Mouse (Mus musculus) 3T3-L1 (cell line): Measurements from ENCODE around the gene Scnm1.
A peak's percentile ranks its signal among the peaks of the same experiment; 100 is the strongest.
"Not testable (repeated sequence)": the region's sequence is repeated elsewhere in the genome, so short reads cannot be mapped to it uniquely, and the experiment has no call there.

Experiments used
- DNase-seq: peaks from one replicate; pipeline ENCODE4 v3.0.0-alpha.2; 2015; ENCODE audit warnings: low read depth, low spot score

Scnm1 gene

GRCm38 (mm10) chr3:95107308-95107707 lies 26.5 kb downstream of the Scnm1 start:
- not testable (repeated sequence) for DNase-seq

DNA sequence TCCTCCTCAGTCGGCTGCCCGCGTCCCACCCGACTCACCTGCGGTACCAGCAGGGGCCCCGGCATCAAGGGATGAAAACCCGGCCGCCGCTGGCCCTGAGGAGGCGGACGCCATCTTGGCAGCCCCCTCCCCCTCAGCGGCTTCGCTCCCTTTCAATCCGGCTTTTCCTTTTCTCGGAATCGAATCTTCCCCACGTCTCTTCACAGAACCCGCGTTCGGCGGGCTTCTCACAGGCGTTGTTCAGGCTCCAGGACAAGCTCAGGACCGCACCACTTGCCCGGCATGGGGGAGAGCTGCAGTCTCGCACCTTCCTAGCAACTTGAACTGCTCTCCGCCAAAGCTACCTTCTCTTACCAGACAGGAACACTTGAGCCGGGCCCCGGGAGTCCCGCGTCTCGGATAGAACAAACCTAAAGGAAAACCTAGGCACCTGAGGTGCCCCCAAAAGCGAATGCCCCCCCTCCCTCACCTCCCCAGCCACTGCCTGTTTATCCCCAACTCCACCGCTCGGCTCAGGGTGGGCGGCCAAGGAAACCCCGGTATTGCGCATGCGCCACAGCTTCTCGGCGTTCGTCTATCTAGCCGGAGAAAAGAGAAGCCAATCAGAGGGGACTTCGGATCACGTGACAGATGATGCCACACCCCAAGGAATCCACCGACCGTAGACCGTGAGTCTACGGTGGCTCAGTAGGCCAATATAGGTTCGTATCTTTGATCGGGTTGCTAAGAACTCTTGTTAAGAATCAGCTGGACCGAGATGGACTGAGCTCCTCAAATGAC lies 27.3 kb downstream of the Scnm1 start, which contains the start of gene Pip5k1a:
Pip5k1a (minus strand) TSS at position 593 of the 780 bp plus-strand sequence.
- DNase-seq = peak; percentile 100

DNA sequence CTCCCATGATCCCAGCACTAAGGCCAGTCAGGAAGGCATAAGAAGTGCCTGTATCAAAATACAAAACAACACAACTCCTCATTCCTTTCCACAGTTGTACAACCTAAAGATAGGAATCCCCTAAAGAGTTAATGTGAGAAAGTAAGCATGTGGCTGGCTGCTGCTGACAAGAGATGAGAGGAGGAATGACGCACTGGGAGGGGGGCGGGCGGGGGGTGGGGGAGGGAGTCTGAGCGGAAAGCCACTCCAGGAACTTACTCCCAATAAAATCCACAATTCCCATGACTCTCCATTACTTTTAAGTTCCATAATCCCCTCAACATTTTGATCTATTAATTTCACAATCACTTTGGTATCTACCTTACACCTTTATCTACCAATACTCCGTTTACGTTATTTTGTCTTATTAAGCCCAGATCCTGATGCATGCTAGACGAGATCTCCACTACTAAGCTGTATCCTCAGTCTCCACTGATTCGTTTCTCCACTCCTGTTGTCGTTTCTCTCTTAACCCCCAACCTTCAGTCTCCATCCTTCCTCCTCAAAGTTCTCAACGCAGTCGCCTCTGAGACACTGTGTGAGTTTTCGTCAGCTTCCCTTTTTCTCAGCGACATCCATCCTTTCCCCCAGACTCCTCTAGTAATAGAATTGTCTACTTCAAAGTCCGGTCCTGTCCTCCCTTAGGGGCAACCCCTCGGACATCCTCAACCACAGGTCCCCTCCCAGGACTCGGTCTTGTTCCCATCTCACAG lies 28.0 kb downstream of the Scnm1 start:
- peak; percentile 65 for DNase-seq

DNA sequence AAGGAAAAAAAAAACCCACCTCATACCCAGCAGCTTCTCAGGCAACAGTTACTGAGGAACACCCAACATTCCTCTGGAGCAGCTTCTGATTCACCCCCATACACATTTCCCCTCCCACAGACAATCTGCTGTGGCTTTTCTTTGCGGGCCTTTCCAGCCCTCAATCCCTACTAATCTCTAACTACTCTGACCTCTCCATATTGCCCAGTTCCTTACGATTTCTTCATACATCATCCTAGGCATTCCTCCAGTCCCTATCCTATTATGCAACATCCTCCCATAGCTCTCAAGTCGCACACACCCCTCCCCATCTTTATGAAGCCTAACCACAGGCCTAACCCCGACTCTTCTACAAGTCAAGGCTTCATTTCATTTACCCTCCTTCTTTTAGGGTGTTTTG lies 28.7 kb downstream of the Scnm1 start:
- peak; percentile 59 for DNase-seq

DNA sequence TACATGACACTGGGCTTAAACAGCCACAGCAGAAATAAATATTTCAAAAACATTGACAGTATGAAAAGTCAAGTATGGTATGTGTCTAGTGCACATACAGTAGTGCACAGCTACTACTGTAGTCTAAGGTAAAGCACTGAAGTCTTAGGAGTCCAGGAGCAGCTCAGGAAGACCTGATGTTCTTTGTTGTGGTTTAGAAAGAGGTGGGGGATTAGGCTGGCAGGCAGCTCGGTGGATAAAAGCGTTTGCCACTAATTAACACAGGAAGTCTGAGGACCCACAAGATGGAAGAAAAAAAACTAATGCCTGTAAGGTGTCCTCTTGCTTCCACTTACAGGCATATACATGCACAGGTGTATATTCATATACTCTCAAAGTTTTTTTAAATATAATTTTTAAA lies 33.0 kb downstream of the Scnm1 start:
- DNase-seq = no peak

- no peak for DNase-seq
These were observed 45.7 kb downstream of the Scnm1 start for GRCm38 (mm10) chr3:95088071-95088470.
